Mouse (Mus musculus) layer of hippocampus, adult 8-10 months (tissue): ENCODE measurements at regions not wholly inside any gene's neighbourhood (a gene's known extent, or its start where the extent isn't known, plus 50 kb on each side); places are given as distances from the start of the nearest gene placed in this dataset.

ENCODE experiments used
- DNase-seq, 2 experiments: peaks; one replicate each; pipeline ENCODE4 v3.0.0; 2022; ENCODE audit warnings: low spot score in 2 of 2

DNA sequence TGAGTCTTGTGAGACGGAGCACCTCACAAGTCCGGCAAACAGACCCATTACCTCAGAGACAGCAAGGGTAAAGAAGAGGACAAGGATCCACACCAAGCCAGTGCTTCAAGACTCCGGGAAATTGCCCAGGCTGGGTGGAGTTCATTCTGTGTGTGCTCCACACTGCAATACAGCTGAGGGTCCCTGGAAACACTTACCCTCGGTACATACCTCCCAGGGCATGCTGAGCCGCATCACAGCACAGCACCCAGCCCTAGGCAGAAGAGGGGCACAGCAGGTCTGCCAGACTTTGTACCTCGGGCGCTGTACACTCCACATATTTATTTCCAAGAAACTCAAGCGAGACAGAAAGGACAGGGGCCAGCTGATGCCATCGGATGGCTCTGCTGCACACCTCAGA lies 54.5 kb upstream of the Cmc1 start:
- no peak for DNase-seq

DNA sequence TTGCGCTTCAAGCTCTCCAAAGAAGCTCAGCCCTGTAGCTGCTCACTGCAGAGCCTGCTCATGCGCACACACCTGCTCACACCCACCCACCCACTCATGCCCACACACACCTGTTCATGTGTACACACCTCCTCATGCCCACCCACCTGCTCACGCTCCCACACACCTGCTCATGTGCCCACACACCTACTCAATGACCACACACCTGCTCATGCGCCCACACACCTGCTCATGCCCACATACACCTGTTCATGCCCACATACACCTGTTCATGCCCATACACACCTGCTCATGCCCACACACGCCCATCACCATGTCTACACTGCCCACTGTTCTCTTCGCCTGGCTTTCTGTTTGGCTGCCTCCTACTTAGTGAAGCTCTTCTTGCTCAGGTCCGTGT lies 56.5 kb upstream of the Cmc1 start:
- no peak for DNase-seq

DNA sequence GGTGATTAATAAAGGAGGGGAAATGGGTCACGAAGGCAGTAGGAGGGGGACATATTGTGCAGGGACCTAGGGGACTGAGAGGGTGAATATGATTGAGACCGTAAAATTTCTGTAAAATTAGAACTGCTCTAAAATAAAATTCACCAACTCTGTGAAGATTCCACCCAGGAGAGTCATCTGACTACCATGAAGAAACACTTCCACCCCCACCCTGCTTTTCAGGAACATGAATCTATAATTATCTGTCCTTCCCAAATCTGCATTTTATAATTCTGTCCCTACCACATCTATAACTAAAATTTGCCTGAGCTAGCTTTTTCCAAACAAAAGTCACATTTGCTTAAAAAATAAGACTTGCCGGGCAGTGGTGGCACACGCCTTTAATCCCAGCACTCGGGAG lies 69.7 kb upstream of the Cmc1 start:
- no peak for DNase-seq

DNA sequence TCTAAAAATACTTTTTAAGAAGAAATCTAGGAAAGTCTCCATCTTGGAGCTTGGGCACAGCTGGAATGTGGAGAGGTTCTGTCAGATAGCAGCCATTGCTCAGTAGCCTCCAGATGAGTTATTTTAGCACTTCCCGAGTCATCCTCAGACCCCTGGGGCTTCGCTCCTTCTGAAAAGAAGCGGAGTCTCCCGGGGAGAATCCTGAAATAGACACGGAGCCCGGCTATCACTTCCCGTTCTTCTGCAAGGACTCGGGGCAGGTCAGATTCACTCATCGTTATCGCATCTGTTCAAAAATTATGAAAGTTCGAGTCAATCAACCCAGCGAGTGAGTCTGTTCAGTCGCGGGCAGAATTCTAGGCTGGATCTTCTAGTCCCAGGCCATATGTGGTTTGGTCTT lies 71.2 kb upstream of the Cmc1 start:
- no peak for DNase-seq

DNA sequence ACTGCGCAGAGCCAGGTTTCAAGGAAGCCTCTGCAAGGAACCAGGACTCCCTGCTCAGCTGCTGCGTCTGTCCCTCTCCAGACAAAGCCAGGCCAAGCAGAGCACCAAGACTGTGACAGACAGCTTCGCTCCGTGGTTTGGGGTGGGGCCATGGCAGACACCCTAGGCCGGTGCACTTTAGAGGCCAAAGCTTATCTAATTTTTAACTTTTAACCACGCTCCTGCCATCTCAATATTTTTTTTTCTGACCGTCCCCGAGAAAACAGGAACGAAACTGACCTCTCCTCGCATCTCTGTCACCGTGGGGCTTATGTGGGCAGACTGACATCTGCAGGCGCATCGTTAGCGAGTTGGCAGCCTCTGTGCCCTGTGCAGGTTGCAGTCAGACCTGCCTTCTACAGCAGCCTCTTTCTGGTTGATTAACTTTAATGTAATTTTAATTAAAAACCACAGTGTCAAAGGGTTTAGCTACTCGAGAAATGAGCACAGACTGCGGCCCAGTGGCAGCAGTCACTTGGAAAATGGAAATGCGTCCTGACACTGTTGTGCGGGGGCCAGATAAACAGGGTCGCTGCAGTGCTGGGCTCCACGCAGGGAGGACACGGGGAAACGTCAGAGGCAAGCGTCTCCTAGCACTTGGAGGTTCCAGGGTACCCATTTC lies 77.6 kb upstream of the Cmc1 start:
- no peak for DNase-seq

DNA sequence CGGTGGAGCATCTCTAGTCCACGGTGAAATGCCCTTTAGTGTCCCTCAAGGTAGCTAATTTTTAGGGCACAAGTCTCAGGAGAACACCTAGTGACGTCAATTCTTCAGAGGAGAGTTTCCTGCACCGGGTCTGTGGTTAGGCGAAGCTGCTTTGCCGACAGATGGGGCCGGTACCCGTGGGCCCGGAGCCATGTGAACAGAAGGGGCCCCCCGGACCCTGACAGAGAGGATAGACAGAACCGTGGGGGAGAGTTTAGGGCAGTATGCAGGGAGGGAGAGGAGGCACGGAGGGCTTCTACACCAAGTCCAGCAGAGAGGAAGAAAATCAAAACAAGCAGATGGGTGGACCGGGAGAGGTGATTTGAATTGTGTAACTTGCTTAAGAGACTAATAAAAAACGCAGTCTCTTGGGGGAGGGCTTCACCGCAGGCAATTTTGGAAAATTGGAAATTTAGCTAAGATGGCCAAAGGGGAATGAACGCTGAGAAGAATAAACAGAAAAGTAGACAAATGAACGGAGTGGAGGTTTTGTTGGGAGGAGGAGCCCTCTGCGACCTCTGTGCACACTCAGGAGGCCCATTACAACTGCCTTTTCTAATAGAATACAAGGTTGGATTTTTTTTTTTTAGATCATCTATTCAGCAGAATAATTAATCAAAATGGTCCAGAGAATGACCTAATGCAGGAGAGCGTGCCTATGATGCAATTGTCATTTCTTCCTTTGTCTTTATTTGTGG lies 78.9 kb upstream of the Cmc1 start:
- DNase-seq = no peak

DNA sequence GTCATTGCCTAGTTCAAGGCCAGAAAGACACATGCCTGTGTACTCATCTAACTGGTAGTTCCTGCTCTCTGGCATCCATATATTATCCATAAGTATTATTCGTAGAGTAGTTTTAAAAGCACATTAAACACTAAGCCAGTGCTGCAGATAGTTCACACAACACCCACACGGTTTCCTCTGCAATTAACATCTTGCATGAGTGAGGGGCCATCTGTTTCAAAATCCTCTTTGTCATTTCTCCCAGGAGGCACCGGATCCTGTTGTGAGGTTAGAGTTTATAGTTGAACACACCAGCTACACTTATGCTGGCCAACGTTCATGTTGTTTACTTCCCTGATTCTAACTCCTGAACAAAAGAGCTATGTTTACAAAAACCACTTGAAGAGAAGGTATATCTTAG lies 90.7 kb upstream of the Cmc1 start:
- DNase-seq = peak; percentile 15 to 18

DNA sequence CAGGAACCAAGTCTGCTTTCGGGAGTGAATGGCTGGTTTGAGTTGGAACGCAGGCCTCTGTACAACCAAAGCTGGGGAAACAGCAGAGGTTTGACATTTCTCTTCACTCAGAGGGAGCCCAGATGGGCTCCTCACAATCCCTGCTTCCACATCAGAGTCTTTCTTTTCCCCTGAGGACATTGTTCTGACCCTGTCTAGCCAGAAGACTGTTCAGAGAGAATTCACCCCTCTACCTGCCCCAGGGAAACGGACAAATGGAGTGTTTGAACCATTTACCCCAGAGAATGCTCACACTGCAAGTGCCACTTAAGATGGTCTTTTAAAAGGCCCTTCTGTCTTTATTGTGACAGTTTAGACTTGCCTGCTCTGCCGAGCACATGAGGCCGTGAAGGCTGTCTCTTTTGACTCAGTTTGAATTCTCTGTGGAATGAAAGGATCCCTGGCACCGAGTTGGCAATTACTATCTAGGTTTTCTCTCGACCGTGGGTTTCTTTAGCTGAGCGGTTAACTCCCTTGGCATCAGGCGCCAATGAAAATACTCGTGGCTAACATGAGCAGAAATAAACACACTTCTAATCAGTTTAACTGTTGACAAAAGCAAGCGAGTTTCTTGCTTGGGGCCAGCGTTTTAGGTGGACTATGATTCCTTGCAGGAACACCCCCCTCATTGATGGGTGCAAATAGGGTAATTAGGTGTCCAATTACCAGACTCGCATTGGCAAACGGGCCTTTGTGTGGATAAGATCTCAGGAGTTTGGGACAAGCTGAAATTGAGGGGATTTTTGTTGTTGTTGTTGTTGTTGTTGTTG lies 97.0 kb upstream of the Cmc1 start:
- DNase-seq = no peak

DNA sequence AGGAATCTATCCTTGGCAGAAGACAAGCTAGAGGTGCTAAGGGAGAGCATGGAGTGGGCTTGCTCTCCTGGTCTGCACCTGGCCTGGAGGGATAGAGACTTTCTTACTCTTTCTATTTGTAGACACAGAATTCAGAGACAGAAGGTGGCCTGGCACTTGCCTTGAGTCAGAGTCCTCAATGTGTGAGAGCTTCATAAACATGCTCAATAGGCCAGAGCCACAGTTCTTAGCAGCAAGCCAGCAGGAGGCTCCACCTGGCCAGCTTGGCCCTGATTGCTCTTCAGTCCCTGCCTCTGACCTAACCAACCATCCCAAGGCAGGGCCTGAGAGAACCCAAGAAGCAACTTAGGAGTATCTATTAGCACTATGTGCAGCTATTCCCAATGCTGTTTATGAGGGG lies 103.9 kb upstream of the Cmc1 start:
- no peak for DNase-seq

DNA sequence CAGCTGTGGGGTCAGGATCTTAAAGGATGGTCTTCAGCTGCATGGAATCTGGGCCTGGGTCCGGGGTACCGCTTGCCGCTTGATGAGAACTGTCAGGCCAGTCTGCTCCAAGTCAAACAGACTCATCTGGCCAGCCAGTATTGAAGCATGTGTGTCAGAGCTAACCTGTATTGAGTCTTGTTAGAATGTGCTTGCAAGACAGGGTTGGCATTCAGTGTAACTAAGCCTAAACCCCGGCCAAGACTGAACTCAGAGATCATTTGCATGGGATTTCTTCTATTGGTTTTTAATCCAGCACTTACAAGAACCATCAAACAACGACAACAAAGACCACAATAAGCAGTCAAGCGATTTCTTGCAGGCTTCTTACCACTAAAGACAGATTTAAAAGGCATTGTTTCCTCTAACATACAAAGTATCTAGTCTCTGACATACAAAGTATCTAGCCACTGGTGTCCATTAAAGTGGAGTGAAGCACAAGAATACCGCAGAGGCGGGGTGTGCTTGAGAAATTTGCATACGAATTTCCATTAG lies 105.3 kb upstream of the Cmc1 start:
- DNase-seq = no peak

DNA sequence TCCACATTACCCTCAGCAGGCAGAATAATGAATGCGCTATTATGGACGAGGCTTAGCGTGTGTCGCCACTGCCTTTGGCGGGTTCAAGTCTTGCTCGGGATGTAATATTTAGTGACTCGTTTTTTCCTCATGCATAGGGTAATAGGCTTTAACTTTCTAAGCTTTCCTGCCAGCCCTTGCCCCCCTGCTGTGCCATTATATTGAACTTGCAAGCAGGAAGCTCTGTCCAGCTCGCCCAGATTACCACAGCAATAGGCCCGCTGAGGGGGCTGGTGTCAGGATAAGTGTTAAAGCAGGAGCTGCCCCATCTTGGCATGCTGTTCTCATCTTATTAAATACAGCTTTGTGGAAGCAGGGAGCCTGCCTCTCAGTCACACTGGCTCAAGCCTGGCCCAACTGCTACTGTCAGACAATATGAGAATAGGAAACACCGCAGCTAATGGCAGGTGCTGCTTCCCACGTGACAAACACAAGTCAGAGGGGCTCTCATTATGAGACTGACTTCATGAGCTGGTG lies 105.8 kb upstream of the Cmc1 start:
- DNase-seq = no peak

DNA sequence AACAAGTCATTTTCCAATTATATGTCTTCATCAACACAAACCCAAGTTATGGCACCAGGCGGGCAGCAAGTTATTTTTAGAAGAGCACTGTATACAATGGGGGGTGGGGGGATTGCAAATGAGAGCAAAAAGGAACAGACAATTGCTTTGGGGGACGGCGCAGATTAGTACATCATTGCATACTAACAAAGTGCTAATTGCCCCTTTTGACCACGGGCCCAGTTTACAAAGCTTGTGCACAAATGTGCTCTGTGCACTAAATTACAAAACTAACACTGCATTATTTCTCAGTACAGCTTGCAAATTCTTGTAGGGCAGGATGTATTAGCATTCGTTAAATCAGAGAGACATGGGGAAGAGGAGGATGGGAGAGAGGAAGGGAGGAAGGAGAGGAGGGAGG lies 116.3 kb upstream of the Cmc1 start:
- no peak for DNase-seq

DNA sequence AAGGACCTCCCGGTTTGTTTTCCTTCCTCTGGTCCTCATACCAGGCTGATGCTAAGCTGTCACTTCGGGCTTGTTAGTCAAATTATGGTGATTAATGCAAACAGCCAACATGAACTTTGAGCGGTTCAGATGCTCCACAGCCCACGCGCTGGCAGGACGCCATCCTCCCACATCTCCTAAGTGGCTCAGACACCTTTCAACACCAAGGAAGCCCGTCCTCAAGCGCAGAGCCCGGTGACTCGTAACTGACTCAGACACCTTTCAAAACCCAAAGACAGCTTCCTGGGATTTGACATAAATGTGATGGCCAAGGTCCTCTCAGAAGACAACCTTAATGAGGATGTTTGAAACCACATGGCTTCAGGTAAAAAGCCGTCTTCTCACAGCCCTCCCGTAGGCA lies 121.7 kb upstream of the Cmc1 start:
- no peak for DNase-seq

DNA sequence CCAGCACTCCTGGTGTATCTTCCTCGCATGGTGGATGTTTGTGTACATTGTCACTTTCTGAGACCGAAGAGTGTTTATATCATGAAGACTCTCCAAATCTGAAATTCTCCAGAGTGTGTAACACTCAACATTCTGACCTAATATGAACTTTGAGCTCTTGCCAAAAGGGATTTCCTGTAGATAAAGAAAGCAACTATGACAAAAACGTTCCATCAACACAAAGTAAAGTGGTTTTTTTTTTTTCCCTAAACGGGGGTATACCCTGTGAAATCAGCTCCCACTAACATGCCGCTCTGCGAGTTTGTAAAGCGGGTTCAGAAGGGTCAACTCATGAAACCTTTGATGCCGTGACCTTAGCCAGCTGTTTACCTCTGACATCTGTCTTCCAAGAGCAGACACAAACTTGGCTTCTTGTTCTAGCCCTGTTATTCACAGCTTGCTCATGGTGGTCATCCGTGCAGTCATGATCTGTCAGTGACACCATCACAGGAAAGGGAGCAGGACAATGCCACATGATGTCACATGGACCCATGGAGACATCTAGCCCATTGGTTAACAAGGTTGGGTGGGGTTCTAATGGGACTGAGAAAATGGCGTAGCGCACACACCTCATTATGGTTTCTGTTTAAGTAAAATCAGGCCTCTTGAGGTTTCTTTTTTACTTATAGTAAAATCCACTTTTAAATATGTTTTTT lies 122.9 kb upstream of the Cmc1 start:
- DNase-seq = no peak

DNA sequence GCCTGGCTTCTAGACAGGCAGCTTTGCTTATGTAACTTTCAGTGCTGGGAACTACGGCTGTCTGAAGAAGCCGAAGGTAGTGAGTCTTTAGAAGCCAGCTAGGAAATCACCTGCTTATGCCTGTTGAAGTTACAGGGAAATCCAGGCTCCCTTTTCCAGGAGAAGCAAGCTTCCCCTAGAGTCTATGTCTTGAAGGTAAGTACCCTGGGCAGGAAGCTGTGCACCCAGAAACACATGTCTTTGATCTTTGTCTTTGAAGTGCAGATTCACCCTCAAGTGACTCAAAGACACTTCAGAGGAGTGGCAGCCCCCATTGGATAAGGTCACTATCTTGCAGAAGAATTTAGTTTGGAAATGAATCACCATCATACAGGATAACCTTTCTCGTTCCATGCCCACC lies 135.5 kb upstream of the Cmc1 start:
- DNase-seq = no peak

DNA sequence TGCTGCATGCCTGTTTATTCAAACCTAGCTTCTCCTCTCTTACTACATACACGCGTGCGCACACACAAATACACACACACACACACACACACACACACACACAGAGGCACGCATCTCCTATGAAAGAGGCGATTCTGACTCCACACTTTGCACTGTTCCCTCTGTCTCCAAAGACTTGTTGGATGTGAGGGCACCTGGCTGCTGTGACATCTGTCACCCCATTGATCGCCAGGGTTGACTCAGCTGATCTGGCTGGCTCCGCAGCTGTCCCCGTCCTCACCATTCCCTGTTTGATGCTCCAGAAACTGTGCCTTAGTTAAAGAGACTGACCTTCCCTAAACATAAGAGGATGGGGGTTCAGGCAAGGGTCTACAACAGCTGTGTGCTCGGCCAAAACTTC lies 137.6 kb upstream of the Cmc1 start:
- DNase-seq = no peak

DNA sequence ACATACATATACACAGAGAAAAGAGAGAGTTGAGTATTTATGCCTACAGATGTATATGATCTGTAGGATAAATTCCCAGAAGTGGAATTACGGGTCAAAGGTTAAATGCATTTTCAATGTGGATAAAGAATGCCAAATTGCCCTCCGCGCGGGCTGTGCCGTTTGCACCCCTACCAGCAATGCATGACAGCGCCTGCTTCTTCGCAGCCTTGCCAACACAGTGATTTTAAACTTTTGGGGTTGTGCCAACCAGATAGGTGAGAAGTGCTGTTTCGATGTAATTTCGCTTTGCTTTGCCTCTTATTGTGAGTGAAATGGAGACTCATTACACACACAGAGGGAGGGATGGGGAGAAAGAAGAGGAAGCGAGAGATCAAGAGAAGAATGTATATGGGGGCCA lies 142.9 kb upstream of the Cmc1 start:
- no peak for DNase-seq

DNA sequence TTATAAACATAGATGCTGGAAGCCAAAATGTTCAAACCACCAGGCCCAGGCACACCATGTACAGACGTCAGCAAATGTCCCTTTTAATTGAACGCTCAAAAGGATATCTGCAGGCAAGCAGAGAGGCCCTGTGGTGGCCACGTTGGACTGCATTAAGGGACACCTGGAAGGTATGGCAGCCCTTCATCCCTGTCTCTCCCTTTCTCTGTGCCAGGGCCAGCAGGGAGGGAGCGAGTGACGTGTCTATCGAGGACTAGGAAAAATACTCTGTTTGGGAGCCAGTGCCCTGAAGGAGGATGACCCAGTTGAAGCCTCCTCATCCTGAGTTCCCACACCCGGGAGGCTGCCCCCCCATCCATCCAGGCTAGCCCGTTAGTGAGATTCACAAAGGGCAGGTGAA lies 144.0 kb upstream of the Cmc1 start:
- DNase-seq = no peak

DNA sequence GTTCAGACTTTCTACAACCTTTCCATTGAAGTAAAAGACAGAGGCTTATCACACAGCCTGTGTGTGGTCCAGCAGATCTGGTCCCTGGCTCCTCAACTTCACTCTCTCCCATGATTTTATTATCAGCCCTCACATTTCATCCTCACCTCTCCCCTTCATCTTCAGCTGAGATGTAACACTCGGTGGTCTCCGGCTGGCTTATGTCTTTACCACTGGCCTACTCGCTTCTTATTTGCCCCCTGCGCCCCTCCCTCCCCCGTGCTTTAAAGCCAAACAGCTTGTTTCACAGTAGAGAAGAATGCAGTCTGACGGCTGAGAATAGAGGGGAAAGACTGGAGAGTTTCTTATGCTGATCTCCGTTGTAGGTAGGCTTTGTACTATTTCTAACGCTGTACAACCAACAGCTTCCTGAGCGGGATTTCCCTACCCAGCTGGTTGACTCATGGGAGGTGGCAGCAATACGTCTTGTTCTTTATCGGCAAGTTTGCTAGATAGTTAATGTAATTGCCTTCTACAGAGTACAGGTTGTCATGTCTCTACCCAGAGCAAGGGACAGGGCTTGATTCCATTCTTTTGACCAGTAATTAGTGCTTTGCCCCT lies 152.9 kb upstream of the Cmc1 start:
- DNase-seq = no peak

DNA sequence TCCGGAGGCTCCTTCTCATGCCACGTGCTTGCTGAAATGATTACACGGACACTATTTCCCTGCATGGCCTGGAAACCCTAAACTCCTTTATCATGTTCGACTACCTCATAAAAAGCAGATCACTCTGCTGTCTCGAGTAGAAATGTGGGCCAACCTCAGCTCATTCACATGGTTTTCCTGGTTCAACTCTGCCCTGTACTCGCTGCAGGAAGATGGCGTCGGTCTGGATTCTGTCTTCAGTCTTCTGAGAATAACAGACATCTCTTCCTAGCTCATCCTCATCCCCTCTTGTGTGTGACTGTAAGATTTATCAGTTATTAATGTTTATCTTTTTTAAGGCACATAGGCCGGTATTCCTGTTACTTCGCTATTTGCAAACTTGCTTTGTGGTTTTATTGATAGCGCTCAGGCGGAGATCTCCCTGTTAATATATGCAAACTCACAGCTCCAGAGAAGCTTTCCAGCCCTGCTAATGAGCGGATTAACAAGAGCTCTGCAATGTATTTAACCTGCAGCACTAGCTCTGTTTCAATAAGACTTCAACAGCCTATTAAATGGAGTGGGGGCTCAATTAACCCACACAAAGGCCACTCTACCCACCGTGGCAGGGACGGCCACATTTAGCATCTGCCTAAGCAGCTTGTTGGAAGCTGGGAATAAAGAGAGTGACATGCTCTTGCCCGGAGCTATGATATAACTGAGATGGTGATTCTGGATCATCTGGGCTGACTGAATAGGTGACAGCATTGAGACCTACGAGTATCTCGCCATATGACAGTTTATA lies 159.5 kb upstream of the Eomes start:
- DNase-seq = no peak
